In genomic region chr9:86449581-86449980, GRCm38 (mm10) we compare ENCODE assay signal across 8 mouse cellular contexts. TPM values are rescaled to one million over a fixed set of nuclear protein-coding genes. Genes with fewer than 3 reads are reported as not detected.
A peak's percentile ranks its signal among the peaks of the same experiment; 100 is the strongest.
DNase-seq lines count a peak whose midpoint lies in the region; ATAC-seq and TF ChIP-seq lines count a peak whose summit lies in the region.

No protein-coding gene starts in this region.

- H3K4me3 ChIP-seq in embryonic facial prominence, embryonic 12.5 days: no peak overlapping the region
- no peak overlapping the region for H3K4me3 ChIP-seq in heart, adult 2 months
- no peak overlapping the region for H3K4me3 ChIP-seq in liver, embryonic 11.5 days (ENCODE audit: low read depth, low read length)
- H3K4me3 ChIP-seq in neural tube, embryonic 11.5 days (ENCODE audit: low read depth, low read length): no peak overlapping the region
- H3K4me3 ChIP-seq in stomach, embryonic 16.5 days (replicated peaks; ENCODE audit: low read length): no peak overlapping the region

- 4% methylated on average over 11 of the region's 11 CpGs for WGBS in embryonic facial prominence, embryonic 12.5 days
- WGBS in heart, adult 2 months: 6% methylated on average over 11 of the region's 11 CpGs
- WGBS in liver, embryonic 11.5 days: 11% methylated on average over 11 of the region's 11 CpGs
- WGBS in neural tube, embryonic 11.5 days: 7% methylated on average over 11 of the region's 11 CpGs
- 2% methylated on average over 11 of the region's 11 CpGs for WGBS in stomach, embryonic 16.5 days

- peaks cover 5% of the 10 kb centered on the region; the same call in 1 of the 2 replicates for H3K4me1 ChIP-seq in embryonic facial prominence, embryonic 12.5 days
- H3K4me1 ChIP-seq in heart, adult 2 months (ENCODE audit: control insufficient read depth, insufficient read depth, low read length): no peaks in the 10 kb centered on the region
- no peaks in the 10 kb centered on the region; the same call in 1 of the 2 replicates for H3K4me1 ChIP-seq in liver, embryonic 11.5 days (replicated peaks; ENCODE audit: control insufficient read depth, insufficient read depth, low read length)
- H3K4me1 ChIP-seq in neural tube, embryonic 11.5 days (ENCODE audit: control insufficient read depth, insufficient read depth, low read length): peaks cover 4% of the 10 kb centered on the region; the same call in 1 of the 2 replicates
- H3K4me1 ChIP-seq in stomach, embryonic 16.5 days (ENCODE audit: control insufficient read depth, insufficient read depth, low read length): no peaks in the 10 kb centered on the region

- 0 out of 2 replicates have a peak, but pooled peaks have one; percentile 55 for TF ChIP-seq EP300 in heart, adult 2 months (IDR thresholded peaks at IDR 0.05; ENCODE audit: insufficient read depth, low read depth, low read length)

- ATAC-seq in embryonic facial prominence, embryonic 12.5 days (ENCODE audit: insufficient number of reproducible peaks, insufficient read depth, low FRiP score, low TSS enrichment): 0 out of 2 replicates have a peak, but pooled peaks have one; percentile 42
- 0 out of 2 replicates have a peak, but pooled peaks have one; percentile 45 for ATAC-seq in liver, embryonic 11.5 days (replicated peaks; ENCODE audit: low FRiP score)
- ATAC-seq in neural tube, embryonic 11.5 days (ENCODE audit: insufficient read depth, low FRiP score, low TSS enrichment): 0 out of 2 replicates have a peak, but pooled peaks have one; percentile 49
- peak; percentile 65; the same call in 1 of the 2 replicates for ATAC-seq in stomach, embryonic 16.5 days (ENCODE audit: insufficient read depth, low FRiP score)

- DNase-seq in B cell, adult 2 months: peak; percentile 77 to 80
- DNase-seq in adrenal gland, postnatal 25 days: peak; percentile 85
- peak; percentile 69 to 82 for DNase-seq in heart, adult 2 months
- peak; percentile 57 to 82 for DNase-seq in kidney, adult 8-10 months
- DNase-seq in liver, embryonic 11.5 days (ENCODE audit: low spot score): peak; percentile 69
- DNase-seq in neural tube, embryonic 11.5 days (ENCODE audit: low spot score): peak; percentile 82

- H3K36me3 ChIP-seq in embryonic facial prominence, embryonic 12.5 days: no peaks in the 10 kb centered on the region
- H3K36me3 ChIP-seq in heart, adult 2 months (ENCODE audit: control insufficient read depth, insufficient read depth, low read length): no peaks in the 10 kb centered on the region
- H3K36me3 ChIP-seq in liver, embryonic 11.5 days (ENCODE audit: control insufficient read depth, insufficient read depth, low read length): no peaks in the 10 kb centered on the region
- no peaks in the 10 kb centered on the region for H3K36me3 ChIP-seq in neural tube, embryonic 11.5 days (ENCODE audit: control insufficient read depth, insufficient read depth, low read length)
- H3K36me3 ChIP-seq in stomach, embryonic 16.5 days (ENCODE audit: control insufficient read depth, insufficient read depth, low read length): no peaks in the 10 kb centered on the region

- no peaks in the 10 kb centered on the region for H3K9me3 ChIP-seq in embryonic facial prominence, embryonic 12.5 days
- no peaks in the 10 kb centered on the region for H3K9me3 ChIP-seq in liver, embryonic 11.5 days (ENCODE audit: control insufficient read depth, low read length)
- H3K9me3 ChIP-seq in neural tube, embryonic 11.5 days (ENCODE audit: control insufficient read depth, low read length): no peaks in the 10 kb centered on the region
- H3K9me3 ChIP-seq in stomach, embryonic 16.5 days (replicated peaks; ENCODE audit: control insufficient read depth, low read length): no peaks in the 10 kb centered on the region

- no peak overlapping the region for H3K27ac ChIP-seq in embryonic facial prominence, embryonic 12.5 days
- H3K27ac ChIP-seq in heart, adult 2 months: no peak overlapping the region
- H3K27ac ChIP-seq in liver, embryonic 11.5 days (ENCODE audit: low read depth, low read length): no peak overlapping the region
- H3K27ac ChIP-seq in neural tube, embryonic 11.5 days (ENCODE audit: low read depth, low read length): no peak overlapping the region
- no peak overlapping the region for H3K27ac ChIP-seq in stomach, embryonic 16.5 days (ENCODE audit: low read length)

- peaks cover 14% of the 10 kb centered on the region for H3K27me3 ChIP-seq in embryonic facial prominence, embryonic 12.5 days
- no peaks in the 10 kb centered on the region for H3K27me3 ChIP-seq in heart, adult 2 months (ENCODE audit: control insufficient read depth, insufficient read depth, low read length)
- no peaks in the 10 kb centered on the region for H3K27me3 ChIP-seq in liver, embryonic 11.5 days (replicated peaks; ENCODE audit: control insufficient read depth, insufficient read depth, low read length)
- H3K27me3 ChIP-seq in neural tube, embryonic 11.5 days (ENCODE audit: control insufficient read depth, insufficient read depth, low read length): no peaks in the 10 kb centered on the region; the same call in 1 of the 2 replicates
- H3K27me3 ChIP-seq in stomach, embryonic 16.5 days (ENCODE audit: control insufficient read depth, insufficient read depth, low read length): no peaks in the 10 kb centered on the region

- no peak for TF ChIP-seq POLR2A in heart, adult 2 months (IDR thresholded peaks at IDR 0.05; ENCODE audit: insufficient read depth, low read depth, low read length)

- no peak overlapping the region for H3K9ac ChIP-seq in embryonic facial prominence, embryonic 12.5 days
- no peak overlapping the region for H3K9ac ChIP-seq in heart, adult 2 months (ENCODE audit: low read depth, low read length)
- no peak overlapping the region for H3K9ac ChIP-seq in liver, embryonic 11.5 days (ENCODE audit: low read depth, low read length)
- no peak overlapping the region for H3K9ac ChIP-seq in neural tube, embryonic 11.5 days (ENCODE audit: low read length)
- H3K9ac ChIP-seq in stomach, embryonic 16.5 days (ENCODE audit: low read length): no peak overlapping the region

- TF ChIP-seq CTCF in heart, adult 2 months (IDR thresholded peaks at IDR 0.05): peak; percentile 100

- no peaks in the 10 kb centered on the region for H3K79me2 ChIP-seq in heart, adult 2 months (replicated peaks; ENCODE audit: control insufficient read depth, insufficient read depth, low read length)

- intact Hi-C loops in heart, adult 2 months (cut with DNase I): loop anchor here (1.0 to 5.0 kb wide), 2 partner anchors 577 to 670 kb away; no protein-coding TSS in a partner anchor

- H3K4me2 ChIP-seq in embryonic facial prominence, embryonic 12.5 days (replicated peaks): 0 out of 2 replicates have a peak overlapping the region, but pooled peaks have one; percentile 19
- H3K4me2 ChIP-seq in liver, embryonic 11.5 days: no peak overlapping the region
- H3K4me2 ChIP-seq in neural tube, embryonic 11.5 days (ENCODE audit: low read depth): no peak overlapping the region
- H3K4me2 ChIP-seq in stomach, embryonic 16.5 days (ENCODE audit: low read depth, low read length): no peak overlapping the region

RNA-seq across cellular contexts. Expression of gene Ube2cbp, which starts 15.2 kb away (rescaled TPM):
- total RNA-seq in adrenal gland, postnatal 25 days (2021): 3.1 and 3.3 TPM in 2 replicates
- polyA plus RNA-seq in embryonic facial prominence, embryonic 12.5 days (2016; fragmentation: Nextera tagmentation; extraction: Ambion mirVana): 5.4 and 5.9 TPM in 2 replicates
- total RNA-seq in heart, adult 2 months (2021): 1 to 10 TPM in 1 of 2 experiments, under 1 TPM in 1; 0.84 to 1.5 TPM
- 0.64 and 1.1 TPM in 2 replicates for polyA plus RNA-seq in heart, adult 2 months (2012; rRNA removed)
- polyA plus RNA-seq in liver, embryonic 11.5 days (2014; fragmentation: Nextera tagmentation; extraction: Ambion mirVana): 5.9 and 7.0 TPM in 2 replicates
- polyA plus RNA-seq in neural tube, embryonic 11.5 days (2014; fragmentation: Nextera tagmentation; extraction: Ambion mirVana): 6.9 and 8.3 TPM in 2 replicates
- 3.9 and 4.4 TPM in 2 replicates for polyA plus RNA-seq in stomach, embryonic 16.5 days (2015; fragmentation: Nextera tagmentation; extraction: Ambion mirVana)

RNA-seq across cellular contexts. Expression of gene Dop1a, which starts 17.4 kb away (rescaled TPM):
- total RNA-seq in adrenal gland, postnatal 25 days (2021): 31.5 and 36.5 TPM in 2 replicates
- 15.3 and 16.5 TPM in 2 replicates for polyA plus RNA-seq in embryonic facial prominence, embryonic 12.5 days (2016; fragmentation: Nextera tagmentation; extraction: Ambion mirVana)
- total RNA-seq in heart, adult 2 months (2021): 10 to 100 TPM; 16.2 to 17.9 TPM
- polyA plus RNA-seq in heart, adult 2 months (2012; rRNA removed): 9.1 and 10.5 TPM in 2 replicates
- 9.7 and 12.2 TPM in 2 replicates for polyA plus RNA-seq in liver, embryonic 11.5 days (2014; fragmentation: Nextera tagmentation; extraction: Ambion mirVana)
- 16.5 and 16.9 TPM in 2 replicates for polyA plus RNA-seq in neural tube, embryonic 11.5 days (2014; fragmentation: Nextera tagmentation; extraction: Ambion mirVana)
- 13.9 and 16.1 TPM in 2 replicates for polyA plus RNA-seq in stomach, embryonic 16.5 days (2015; fragmentation: Nextera tagmentation; extraction: Ambion mirVana)
